Mouse (Mus musculus) C2C12 (cell line): ENCODE results near the gene Cuedc1. TPM values are rescaled to one million over a fixed set of nuclear protein-coding genes. Genes with fewer than 3 reads are reported as not detected.

ENCODE experiments used
- H3K27me3 ChIP-seq: one replicate; pipeline ENCODE4 v1.6.1; 2011; ENCODE audit not compliant: control insufficient read depth, insufficient read depth, insufficient read length
- H3K36me3 ChIP-seq: one replicate; pipeline ENCODE4 v1.6.1; 2011; ENCODE audit not compliant: control insufficient read depth, insufficient read depth
- H3K4me3 ChIP-seq: one replicate; pipeline ENCODE4 v1.5.1; 2011; ENCODE audit warnings: mild to moderate bottlenecking, control low read depth; ENCODE audit not compliant: poor library complexity, insufficient read depth, severe bottlenecking
- H3K79me2 ChIP-seq: one replicate; pipeline ENCODE4 v1.6.1; 2011; ENCODE audit not compliant: control insufficient read depth, insufficient read depth
- H3K79me3 ChIP-seq: one replicate; pipeline ENCODE4 v1.6.1; 2011; ENCODE audit warnings: low read depth, control low read depth
- H3ac ChIP-seq: one replicate; pipeline ENCODE3; 2011; ENCODE audit warnings: low read depth; ENCODE audit not compliant: control insufficient read depth, insufficient read length
- CEBPB ChIP-seq: IDR thresholded peaks from one replicate; pipeline ENCODE4 v1.6.1; 2011; ENCODE audit warnings: low read depth, mild to moderate bottlenecking, control low read depth, moderate library complexity
- CTCF ChIP-seq: IDR thresholded peaks from one replicate; pipeline ENCODE4 v1.5.1; 2011; ENCODE audit not compliant: control insufficient read depth, insufficient read depth, insufficient read length
- FOSL1 ChIP-seq: IDR thresholded peaks from one replicate; pipeline ENCODE4 v1.8.0; 2011; ENCODE audit warnings: mild to moderate bottlenecking, low read length; ENCODE audit not compliant: poor library complexity, insufficient read depth, severe bottlenecking
- MAX ChIP-seq: IDR thresholded peaks from one replicate; pipeline ENCODE4 v1.6.1; 2011; ENCODE audit warnings: mild to moderate bottlenecking, control low read depth
- MYOD1 ChIP-seq: IDR thresholded peaks from one replicate; pipeline ENCODE4 v1.6.1; 2011; ENCODE audit warnings: low read depth; ENCODE audit not compliant: control insufficient read depth, insufficient read length
- MYOG ChIP-seq: IDR thresholded peaks from one replicate; pipeline ENCODE4 v1.6.1; 2011; ENCODE audit not compliant: control insufficient read depth, insufficient read length; ENCODE audit errors: extremely low read depth
- USF1 ChIP-seq: IDR thresholded peaks from one replicate; pipeline ENCODE4 v1.6.1; 2011; ENCODE audit warnings: low read depth, mild to moderate bottlenecking, control low read depth, moderate library complexity
- polyA plus RNA-seq: library from polyadenylated mRNA; unstranded; fragments of >200 nt; fragmentation: generic; extraction: Trizol; gene quantifications from one replicate; pipeline ENCODE4 v1.2.1, GENCODE M21; 2012; ENCODE audit warnings: missing spikeins

The Cuedc1 gene
- polyA plus RNA-seq, 1 experiment, result 16.2 TPM

- Histone ChIP-seq H3K27me3 (no peaks in the 10 kb centered on the region), H3K36me3 (no peaks in the 10 kb centered on the region), H3ac (no peak overlapping the region), H3K79me3 (no peaks in the 10 kb centered on the region), H3K79me2 (no peaks in the 10 kb centered on the region), H3K4me3 (no peak overlapping the region)
- TF ChIP-seq MYOG (no peak), CTCF (no peak), CEBPB (no peak), FOSL1 (no peak), MYOD1 (no peak), USF1 (no peak), MAX (no peak)
These were observed 42.5 kb downstream of the Cuedc1 start for GRCm38 (mm10) chr11:88140066-88141060.

- H3K79me2 ChIP-seq, result no peaks in the 10 kb centered on the region
- no peak overlapping the region for H3ac ChIP-seq
- TF ChIP-seq MYOG (no peak), USF1 (no peak), CTCF (no peak), FOSL1 (no peak), MYOD1 (no peak), MAX (no peak), CEBPB (no peak)
- no peaks in the 10 kb centered on the region for H3K79me3 ChIP-seq
- H3K27me3 ChIP-seq, result no peaks in the 10 kb centered on the region
- H3K36me3 ChIP-seq, result no peaks in the 10 kb centered on the region
- H3K4me3 ChIP-seq, result no peak overlapping the region
These were observed 44.5 kb downstream of the Cuedc1 start for GRCm38 (mm10) chr11:88142362-88142761.

- H3K79me2 ChIP-seq, result no peaks in the 10 kb centered on the region
- no peak for TF ChIP-seq CEBPB
- no peak for TF ChIP-seq FOSL1
- no peak for TF ChIP-seq MYOD1
- TF ChIP-seq USF1, result no peak
- TF ChIP-seq CTCF, result no peak
- no peak for TF ChIP-seq MYOG
- TF ChIP-seq MAX, result no peak
- H3ac ChIP-seq, result no peak overlapping the region
- H3K4me3 ChIP-seq, result no peak overlapping the region
- H3K79me3 ChIP-seq, result no peaks in the 10 kb centered on the region
- no peaks in the 10 kb centered on the region for H3K36me3 ChIP-seq
- no peaks in the 10 kb centered on the region for H3K27me3 ChIP-seq
These were observed 46.2 kb downstream of the Cuedc1 start for GRCm38 (mm10) chr11:88144100-88144499.

GRCm38 (mm10) chr11:88145214-88146006 is 47.6 kb downstream of the Cuedc1 start:
- Histone ChIP-seq H3ac (no peak overlapping the region), H3K36me3 (no peaks in the 10 kb centered on the region), H3K79me3 (no peaks in the 10 kb centered on the region), H3K4me3 (no peak overlapping the region), H3K79me2 (no peaks in the 10 kb centered on the region), H3K27me3 (no peaks in the 10 kb centered on the region)
- no peak for TF ChIP-seq CTCF

- no peak overlapping the region for H3ac ChIP-seq
- H3K4me3 ChIP-seq, result no peak overlapping the region
- H3K79me3 ChIP-seq, result no peaks in the 10 kb centered on the region
- no peaks in the 10 kb centered on the region for H3K27me3 ChIP-seq
- H3K36me3 ChIP-seq, result no peaks in the 10 kb centered on the region
- H3K79me2 ChIP-seq, result no peaks in the 10 kb centered on the region
- TF ChIP-seq MYOD1 (no peak), CTCF (no peak), CEBPB (no peak), MAX (no peak)
These were observed 48.6 kb downstream of the Cuedc1 start for GRCm38 (mm10) chr11:88146264-88147060.
